Mouse (Mus musculus) liver, postnatal 0 days (tissue): ENCODE results near the gene Srebf1.

Experiments used
- CTCF ChIP-seq: sonication (generic); IDR thresholded peaks from 2 replicates; pipeline ENCODE4 v1.5.1; 2016; ENCODE audit warnings: antibody characterized with exemption, low read depth
- EP300 ChIP-seq: IDR thresholded peaks from 2 replicates; pipeline ENCODE4 v1.6.1; 2016; ENCODE audit warnings: antibody characterized with exemption, low read depth, mild to moderate bottlenecking

DNA sequence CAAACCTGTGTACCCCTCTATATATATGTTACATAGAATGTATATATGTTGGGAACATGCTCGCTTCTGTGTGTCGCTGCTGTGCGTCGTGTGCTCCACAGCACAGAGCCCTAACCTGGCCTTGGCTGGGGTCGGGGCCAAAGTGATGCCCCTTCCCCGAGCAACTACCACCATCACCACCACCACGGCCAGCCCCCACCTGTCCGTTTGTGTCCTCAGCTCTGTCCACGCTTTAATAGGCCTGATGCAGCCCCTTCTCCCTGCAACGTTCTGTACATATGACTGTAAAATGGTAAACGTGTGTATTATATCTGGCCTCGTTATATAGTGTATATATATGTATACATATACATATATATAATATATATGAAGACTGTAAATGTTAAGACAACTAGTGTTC lies 23.7 kb downstream of the Srebf1 start:
- no peak for TF ChIP-seq CTCF
- TF ChIP-seq EP300: no peak
